Mouse (Mus musculus): ENCODE measurements around the gene Dhdds. TPM values are rescaled to one million over a fixed set of nuclear protein-coding genes. Genes with fewer than 3 reads are reported as not detected.
A peak's percentile ranks its signal among the peaks of the same experiment; 100 is the strongest.

The Dhdds gene
- total RNA-seq, 4 experiments from 2014 or later, result 48.8 to 57.7 (median 57.0) TPM

DNA sequence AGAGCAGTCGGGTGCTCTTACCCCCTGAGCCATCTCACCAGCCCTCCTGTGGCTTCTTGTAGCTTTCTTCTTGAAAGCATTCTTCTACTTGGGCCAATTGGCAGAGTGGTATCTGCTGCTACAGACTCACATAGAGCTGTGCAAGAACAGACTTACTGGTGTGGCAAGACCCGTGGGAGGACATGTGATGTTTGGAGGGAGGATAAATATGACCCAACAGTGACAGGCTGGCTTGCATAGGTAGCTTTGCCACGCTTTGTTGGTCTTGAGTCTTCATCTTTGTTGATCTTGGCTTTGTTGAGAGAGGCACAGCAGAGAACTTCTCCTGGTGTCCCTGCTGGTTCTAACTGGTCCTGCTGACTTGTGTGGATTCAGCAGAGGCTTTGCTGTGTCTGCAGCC is 56.9 kb downstream of the Dhdds start:
- DNase-seq, result no peak

DNA sequence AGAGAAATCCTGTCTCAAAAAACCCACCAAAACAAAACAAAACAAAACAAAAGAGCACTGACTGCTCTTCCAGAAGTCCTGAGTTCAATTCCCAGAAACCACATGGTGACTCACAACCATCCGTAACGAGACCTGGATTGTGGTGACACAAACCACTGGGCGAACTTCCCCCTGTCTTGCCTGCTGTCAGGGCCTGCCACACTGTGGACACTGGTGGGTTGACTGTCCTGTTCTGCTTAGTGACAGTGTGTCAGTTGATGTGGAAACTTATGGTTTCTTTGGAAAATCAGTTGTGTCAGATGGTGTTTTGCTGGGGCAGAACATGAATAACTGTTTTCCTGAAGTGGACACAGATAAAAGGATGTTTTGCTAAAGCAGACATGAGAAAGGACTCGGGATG is 58.0 kb downstream of the Dhdds start:
- no peak for DNase-seq

DNA sequence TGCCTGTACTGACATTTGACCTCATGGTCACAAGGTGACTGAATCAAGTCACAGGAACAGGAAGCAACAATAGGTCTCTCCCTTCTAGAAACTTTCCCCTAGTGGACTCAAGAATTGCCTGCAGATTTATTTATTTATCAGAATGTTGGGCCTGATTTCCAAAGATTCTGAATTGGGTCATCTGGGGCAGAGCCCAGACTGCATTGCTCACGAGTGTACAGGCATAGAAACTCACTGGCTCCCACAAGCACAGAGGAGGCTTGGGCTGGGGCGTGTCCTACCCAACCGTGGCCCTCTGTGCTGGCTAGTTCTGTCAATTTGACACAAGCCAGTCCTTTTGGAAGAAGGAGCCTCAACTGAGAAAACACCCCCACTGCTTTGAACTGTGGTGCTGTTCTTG is 59.1 kb downstream of the Dhdds start:
- peak; percentile 36 for DNase-seq

- DNase-seq, result peak; percentile 66
Measured at GRCm38 (mm10) chr4:133940386-133941260, 60.1 kb downstream of the Dhdds start.

- DNase-seq, result no peak
Measured at GRCm38 (mm10) chr4:133938077-133938476, 62.6 kb downstream of the Dhdds start.

DNA sequence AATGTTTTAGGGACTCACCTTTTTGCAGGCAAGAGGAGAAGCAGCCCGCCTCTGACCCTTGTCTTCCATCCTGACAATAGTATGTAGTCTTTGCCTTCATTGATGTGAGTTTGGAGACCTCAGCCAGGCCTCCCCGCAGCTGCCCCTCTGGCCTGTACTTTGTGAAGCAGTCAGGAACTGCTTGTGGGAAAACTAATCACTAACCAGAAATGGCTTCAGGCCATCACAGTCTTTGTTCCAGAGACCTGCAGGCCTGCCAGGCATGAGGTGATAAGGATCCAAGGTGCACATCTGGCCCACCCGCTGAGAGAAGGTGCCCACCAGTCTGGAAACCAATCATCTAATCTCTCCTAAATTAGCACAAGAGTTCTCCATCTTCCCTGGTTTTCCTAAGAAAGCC is 68.9 kb downstream of the Dhdds start:
- no peak for DNase-seq

DNA sequence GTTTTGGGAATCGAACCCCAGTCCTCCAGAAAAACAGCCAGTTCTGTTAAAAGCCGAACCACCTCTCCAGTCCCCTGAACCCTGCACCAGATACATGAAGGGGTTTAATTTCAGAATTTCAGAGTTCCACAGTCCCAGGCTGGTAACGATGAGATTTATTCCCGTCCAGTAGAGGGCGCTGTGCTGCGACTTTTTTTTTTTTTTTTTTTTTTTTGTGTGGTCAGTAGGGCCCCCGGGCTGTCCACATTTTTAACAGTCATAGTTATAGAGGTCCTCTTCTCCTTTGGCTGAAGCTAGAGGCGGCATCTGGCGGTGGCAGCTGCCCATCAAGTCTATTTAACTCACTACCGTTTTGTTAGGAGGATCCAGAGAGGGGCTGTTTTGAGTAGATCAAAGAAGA is 69.4 kb downstream of the Dhdds start:
- DNase-seq, result no peak

DNA sequence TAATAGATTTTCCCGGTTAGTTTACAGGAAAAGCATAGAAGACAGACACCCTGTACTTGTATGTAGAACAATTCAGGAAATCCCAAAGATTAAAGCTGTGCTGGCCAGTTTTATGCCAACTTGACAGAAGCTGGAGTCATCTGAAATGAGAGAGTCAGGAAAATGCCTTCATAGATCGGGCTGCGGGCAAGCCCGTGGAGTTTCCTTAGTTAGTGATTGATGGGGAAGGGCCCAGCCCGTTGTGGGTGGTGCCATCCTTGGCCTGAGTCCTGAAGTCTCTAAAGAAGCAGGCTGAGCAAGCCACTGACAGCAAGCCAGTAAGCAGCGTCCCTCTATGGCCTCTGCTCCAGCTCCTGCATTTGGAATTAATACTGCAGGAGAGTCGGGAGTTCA is 71.4 kb downstream of the Dhdds start:
- no peak for DNase-seq

GRCm38 (mm10) chr4:133928576-133929277 is 72.0 kb downstream of the Dhdds start:
- no peak for DNase-seq

DNA sequence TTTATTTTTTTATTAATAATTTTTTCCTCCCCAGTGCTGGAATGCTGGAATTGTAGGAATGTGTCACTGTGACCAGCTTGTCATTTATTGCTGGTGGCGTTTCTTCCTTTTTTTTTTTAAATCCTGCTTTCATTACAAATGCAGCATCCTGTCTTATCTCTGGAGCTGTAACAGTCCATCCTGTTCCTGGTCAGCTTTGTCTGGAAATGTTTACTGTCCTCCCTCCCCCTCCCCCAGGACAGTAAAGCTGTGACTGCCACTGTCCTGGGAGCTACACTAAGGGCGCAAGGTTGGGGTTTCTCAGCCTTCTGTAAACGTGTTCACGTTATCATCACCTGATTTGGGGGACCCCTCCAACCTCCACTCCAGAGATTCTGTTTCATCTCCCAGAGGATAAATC is 75.5 kb downstream of the Dhdds start:
- no peak for DNase-seq

DNA sequence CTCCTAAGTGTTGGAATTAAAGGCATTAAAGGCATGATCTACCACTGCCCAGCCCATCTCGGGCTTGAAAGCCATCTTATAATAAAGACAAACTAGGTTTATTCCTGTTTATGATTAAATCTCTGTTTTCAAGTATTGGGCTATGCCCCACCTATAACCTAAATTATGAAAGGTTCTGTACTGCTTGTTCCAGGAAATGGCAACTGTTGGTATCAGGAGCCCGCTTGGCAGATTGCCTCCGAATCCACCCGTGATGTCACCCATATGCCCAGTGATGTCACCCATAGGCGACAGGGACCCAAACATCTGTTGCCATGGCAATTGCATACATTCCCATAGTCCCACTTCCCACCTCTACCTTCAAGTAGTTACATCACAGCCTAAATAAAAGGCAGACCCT is 77.0 kb downstream of the Dhdds start:
- DNase-seq, result no peak

Other genes starting within 250 kb of the Dhdds start
- gene Arid1a, start 244.1 kb downstream of the Dhdds start, total RNA-seq (2022), result 10 to 100 TPM; 50.7 to 84.3 (median 61.1) TPM
- 10 to 100 TPM; 16.4 to 25.7 (median 22.8) TPM for gene Rps6ka1, start 113.1 kb downstream of the Dhdds start, total RNA-seq (2022)
- gene Hmgn2, start 32.3 kb downstream of the Dhdds start, total RNA-seq (2022), result 100 to 1,000 TPM; 127 to 139 (median 136) TPM
- not detected for gene Lin28a, start 17.9 kb upstream of the Dhdds start, total RNA-seq (2022)
- gene Zfp683, start 52.9 kb upstream of the Dhdds start, total RNA-seq (2022), result under 1 TPM in 1 of 4 experiments, not detected in 3; 0.40 TPM
- gene Crybg2, start 59.9 kb upstream of the Dhdds start, total RNA-seq (2022), result not detected
- 10 to 100 TPM; 13.4 to 23.4 (median 19.6) TPM for gene Cd52, start 94.2 kb upstream of the Dhdds start, total RNA-seq (2022)
- 10 to 100 TPM in 2 of 4 experiments, 1 to 10 TPM in 2; 6.0 to 21.7 (median 13.2) TPM for gene Ubxn11, start 101.7 kb upstream of the Dhdds start, total RNA-seq (2022)
- gene Sh3bgrl3, start 127.9 kb upstream of the Dhdds start, total RNA-seq (2022), result 100 to 1,000 TPM in 2 of 4 experiments, 10 to 100 TPM in 2; 81.0 to 121 (median 98.4) TPM
- 10 to 100 TPM; 11.4 to 31.1 (median 21.4) TPM for gene Cep85, start 186.2 kb upstream of the Dhdds start, total RNA-seq (2022)
- not detected for gene Gm7534, start 202.1 kb upstream of the Dhdds start, total RNA-seq (2022)
- not detected for gene Catsper4, start 226.5 kb upstream of the Dhdds start, total RNA-seq (2022)
- under 1 TPM; 0.17 to 0.65 (median 0.46) TPM for gene Cnksr1, start 237.5 kb upstream of the Dhdds start, total RNA-seq (2022)
- not detected for gene E130218I03Rik, start 242.7 kb upstream of the Dhdds start, total RNA-seq (2022)
- 10 to 100 TPM; 10.4 to 11.6 (median 11.6) TPM for gene Zfp593, start 244.7 kb upstream of the Dhdds start, total RNA-seq (2022)
- not detected for gene Gm30191, start 246.0 kb upstream of the Dhdds start, total RNA-seq (2022)

Measured in adrenal gland, adult 8-10 months (tissue).